Mouse (Mus musculus) embryonic facial prominence, embryonic 10.5 days (tissue): ENCODE measurements around the gene Tnik. TPM values are rescaled to one million over a fixed set of nuclear protein-coding genes. Genes with fewer than 3 reads are reported as not detected.
A peak's percentile ranks its signal among the peaks of the same experiment; 100 is the strongest.

Experiments
- DNase-seq: peaks from one replicate; pipeline ENCODE4 v3.0.0-alpha.2; 2017; ENCODE audit warnings: low spot score
- H3K27ac ChIP-seq: fragments of 300-500 bp; sonication (generic); replicated peaks from 2 replicates; pipeline ENCODE4 v1.5.1; 2016; ENCODE audit warnings: mild to moderate bottlenecking
- H3K27me3 ChIP-seq: fragments of 300-500 bp; sonication (generic); replicated peaks from 2 replicates; pipeline ENCODE4 v1.6.1; 2016; ENCODE audit warnings: low read depth, mild to moderate bottlenecking; ENCODE audit not compliant: poor library complexity, severe bottlenecking
- H3K36me3 ChIP-seq: fragments of 300-500 bp; sonication (generic); replicated peaks from 2 replicates; pipeline ENCODE4 v1.6.1; 2016; ENCODE audit warnings: mild to moderate bottlenecking, moderate library complexity
- H3K4me1 ChIP-seq: fragments of 300-500 bp; sonication (generic); 2 replicates; pipeline ENCODE4 v1.6.1; 2016
- H3K4me3 ChIP-seq: fragments of 300-500 bp; sonication (generic); 2 replicates; pipeline ENCODE4 v1.5.1; 2016; ENCODE audit warnings: mild to moderate bottlenecking, moderate library complexity
- H3K9me3 ChIP-seq: fragments of 300-500 bp; sonication (generic); 2 replicates; pipeline ENCODE4 v1.6.1; 2016; ENCODE audit warnings: mild to moderate bottlenecking
- WGBS: fragments of 180-500 bp; shearing (Covaris S2); methylation state at CpG from one replicate; pipeline ENCODE4 v1.1.7; 2016; 5-methylcytosine and 5-hydroxymethylcytosine counted together
- polyA plus RNA-seq: library from polyadenylated mRNA; unstranded; fragments of >200 nt; fragmentation: Nextera tagmentation; extraction: Ambion mirVana; gene quantifications from 2 replicates; pipeline ENCODE4 v1.2.1, GENCODE M21; 2016

Tnik gene
- polyA plus RNA-seq, 1 experiment from 2014 or later: 12.8 TPM

DNA sequence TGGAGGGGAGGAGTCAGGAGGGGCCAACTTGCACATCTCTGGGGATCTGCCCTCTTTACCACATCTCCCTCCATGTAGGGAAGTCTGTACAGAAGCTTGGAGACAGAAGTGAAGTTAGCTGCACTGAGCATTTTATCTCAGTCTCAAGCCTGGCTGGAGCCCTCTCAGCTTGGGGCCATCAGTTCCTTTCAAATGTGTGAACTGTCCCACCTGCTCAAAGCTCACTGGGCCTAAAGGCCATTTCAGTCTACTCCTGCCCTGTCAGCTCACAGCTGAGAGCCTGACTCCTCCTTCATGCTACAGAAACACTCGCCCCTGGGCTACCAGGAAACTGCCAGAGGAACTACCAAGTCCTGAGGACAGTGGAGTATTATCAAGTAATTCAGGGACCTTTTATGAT, 288.7 kb downstream of the Tnik start:
- Histone ChIP-seq H3K27me3 (no peaks in the 10 kb centered on the region), H3K36me3 (no peaks in the 10 kb centered on the region), H3K9me3 (no peaks in the 10 kb centered on the region), H3K4me3 (no peak overlapping the region), H3K27ac (no peak overlapping the region), H3K4me1 (peaks cover 12% of the 10 kb centered on the region)
- WGBS: 58% methylated on average over 1 of the region's 1 CpGs
- DNase-seq: no peak

DNA sequence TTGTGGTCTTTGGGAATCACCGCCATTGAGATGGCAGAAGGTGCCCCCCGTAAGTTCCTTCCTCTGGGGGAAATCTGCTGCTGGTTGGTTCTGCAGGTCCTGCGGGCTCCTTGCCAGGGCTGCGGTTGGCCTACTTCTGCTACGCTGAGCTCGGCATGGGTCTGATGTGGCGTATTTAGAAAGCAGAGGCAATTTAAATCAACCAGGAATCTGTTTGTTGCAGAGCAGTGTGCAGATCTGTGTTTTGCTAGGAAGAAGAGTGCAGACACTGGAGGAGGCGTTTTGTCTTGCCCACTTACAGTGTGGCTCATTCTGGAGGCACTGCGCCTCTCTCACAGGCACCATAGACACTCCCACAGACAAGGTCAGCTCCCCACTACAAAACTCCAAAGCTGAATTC, 291.9 kb downstream of the Tnik start:
- Histone ChIP-seq H3K36me3 (no peaks in the 10 kb centered on the region), H3K27ac (no peak overlapping the region), H3K4me1 (peaks cover 15% of the 10 kb centered on the region), H3K27me3 (no peaks in the 10 kb centered on the region), H3K9me3 (no peaks in the 10 kb centered on the region), H3K4me3 (no peak overlapping the region)
- WGBS: 90% methylated on average over 9 of the region's 9 CpGs
- no peak for DNase-seq

DNA sequence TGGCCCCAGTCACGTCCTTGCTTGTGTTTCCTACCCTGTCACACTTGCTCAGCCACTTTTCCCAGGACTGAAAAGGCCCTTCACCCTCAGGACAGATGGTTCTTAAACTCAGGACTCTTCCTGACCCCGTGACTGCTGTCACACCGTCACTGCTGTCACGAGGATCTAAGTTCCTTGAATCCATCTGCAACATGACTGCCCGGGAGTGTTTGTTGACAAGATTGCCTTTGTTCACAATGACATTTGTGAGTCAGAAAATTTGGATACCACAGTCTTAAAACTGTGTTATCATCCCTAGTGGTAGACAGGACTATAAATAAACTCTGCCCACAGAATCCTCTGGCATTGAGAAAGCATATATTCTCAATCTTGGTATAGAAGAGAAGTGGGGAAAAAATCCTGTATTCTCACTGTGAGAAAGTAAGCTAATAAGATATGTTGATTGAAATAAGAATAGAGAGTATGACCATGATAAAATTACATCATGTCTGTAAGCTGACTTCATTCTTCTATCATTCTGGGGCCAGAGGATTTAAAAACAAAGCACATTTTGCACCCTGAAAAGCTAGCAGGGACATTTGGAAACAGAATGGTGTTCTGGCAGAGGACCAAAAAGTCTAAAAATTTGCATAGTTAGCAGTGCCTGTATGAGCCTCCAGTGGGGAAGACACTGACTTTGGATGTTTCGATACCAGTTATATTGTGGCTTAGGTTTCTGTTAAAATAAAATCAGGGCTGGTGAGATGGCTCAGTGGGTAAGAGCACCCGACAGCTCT, 293.0 kb downstream of the Tnik start:
- H3K9me3 ChIP-seq: no peaks in the 10 kb centered on the region
- H3K36me3 ChIP-seq: no peaks in the 10 kb centered on the region
- no peak overlapping the region for H3K27ac ChIP-seq
- 64% methylated on average over 7 of the region's 7 CpGs for WGBS
- no peak for DNase-seq
- no peak overlapping the region for H3K4me3 ChIP-seq
- H3K4me1 ChIP-seq: peaks cover 12% of the 10 kb centered on the region
- no peaks in the 10 kb centered on the region for H3K27me3 ChIP-seq

DNA sequence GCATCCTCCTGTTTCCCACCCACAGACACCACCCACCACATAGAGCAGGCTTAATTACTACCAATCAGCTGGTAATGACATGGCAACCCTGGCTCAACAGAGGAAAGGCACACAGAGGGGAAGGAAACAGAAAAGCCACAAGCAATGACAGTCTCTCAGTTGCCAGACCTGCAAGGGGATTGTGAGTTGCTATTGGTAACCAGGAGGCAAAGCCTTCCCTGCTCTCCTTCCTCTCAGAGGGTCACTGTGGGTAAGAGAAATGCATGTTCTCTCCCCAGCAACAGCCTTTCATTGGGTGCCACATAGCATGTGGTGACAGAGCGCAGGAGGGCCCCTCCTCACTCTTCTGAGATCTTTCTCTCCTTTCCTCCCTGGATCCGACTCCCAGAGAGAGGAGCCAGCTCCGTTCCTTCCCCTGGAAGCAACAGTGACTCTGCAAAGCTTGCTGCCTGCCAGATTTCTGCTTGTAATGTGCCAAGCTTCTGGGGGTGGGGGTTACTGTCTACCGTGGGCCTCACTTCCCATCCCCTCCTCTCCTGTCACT, 295.4 kb downstream of the Tnik start:
- no peaks in the 10 kb centered on the region for H3K36me3 ChIP-seq
- no peak for DNase-seq
- no peak overlapping the region for H3K27ac ChIP-seq
- H3K4me1 ChIP-seq: peaks cover 12% of the 10 kb centered on the region
- H3K9me3 ChIP-seq: no peaks in the 10 kb centered on the region
- H3K27me3 ChIP-seq: no peaks in the 10 kb centered on the region
- WGBS: 74% methylated on average over 4 of the region's 4 CpGs
- H3K4me3 ChIP-seq: no peak overlapping the region

DNA sequence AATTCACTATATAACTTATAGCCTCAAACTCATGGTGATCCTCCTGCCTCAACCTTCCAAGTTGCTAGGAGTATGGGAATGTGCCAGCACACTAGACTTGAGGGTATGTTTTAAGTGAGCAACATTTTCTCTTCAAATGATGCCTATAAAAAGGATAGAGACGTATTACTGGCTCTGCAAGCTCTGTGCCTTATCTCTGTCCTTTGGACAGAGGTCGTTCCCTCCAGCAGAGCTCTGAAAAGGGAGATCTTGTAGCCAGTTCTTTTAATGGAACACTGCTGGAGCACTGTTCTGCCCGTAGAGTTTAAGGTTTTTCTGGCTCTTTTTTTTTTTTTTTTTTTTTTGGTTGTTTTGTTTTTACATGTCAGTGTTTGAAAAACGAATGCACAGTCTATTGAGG, 298.4 kb downstream of the Tnik start:
- Histone ChIP-seq H3K27ac (no peak overlapping the region), H3K27me3 (no peaks in the 10 kb centered on the region), H3K4me3 (no peak overlapping the region), H3K9me3 (no peaks in the 10 kb centered on the region), H3K4me1 (peaks cover 8% of the 10 kb centered on the region; the same call in 1 of the 2 replicates), H3K36me3 (0 out of 2 replicates have a peak, but pooled peaks cover 2% of the 10 kb centered on the region)
- 78% methylated on average over 4 of the region's 4 CpGs for WGBS
- no peak for DNase-seq

DNA sequence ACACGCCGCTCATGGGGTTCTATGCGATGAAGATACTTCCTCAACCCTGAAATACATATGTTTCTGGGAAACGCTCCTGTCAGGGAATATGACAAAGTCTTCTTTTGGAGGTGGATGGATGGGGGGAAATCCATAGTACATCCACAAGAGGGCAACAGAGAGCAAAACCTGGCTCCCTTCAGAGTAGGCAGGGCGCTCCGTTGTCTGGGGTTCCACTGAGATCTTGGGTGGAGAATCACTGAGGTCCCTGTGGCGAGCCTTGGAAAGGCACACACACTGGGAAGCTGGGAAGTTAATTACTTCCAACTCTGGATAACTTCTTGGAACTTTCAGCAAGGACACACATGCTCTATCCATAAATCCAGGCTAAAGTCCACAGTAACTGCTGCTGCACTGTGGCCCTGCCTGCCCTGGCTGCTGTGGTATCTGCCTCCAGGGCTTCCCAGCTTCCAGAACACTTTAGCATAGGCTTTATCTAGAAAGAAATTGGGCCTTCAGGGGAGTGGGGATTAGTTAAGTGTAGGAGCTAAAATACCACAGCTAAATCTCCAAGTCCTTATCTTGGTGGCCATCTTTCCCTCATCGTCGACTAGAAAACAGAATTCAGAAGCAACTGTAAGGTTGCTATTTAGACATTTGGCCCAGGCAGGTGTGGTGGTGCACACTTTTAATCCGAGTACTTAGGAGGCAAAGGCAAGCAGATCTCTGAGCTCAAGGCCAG, 299.8 kb downstream of the Tnik start:
- peaks cover 5% of the 10 kb centered on the region; the same call in 1 of the 2 replicates for H3K4me1 ChIP-seq
- H3K27me3 ChIP-seq: no peaks in the 10 kb centered on the region
- 0 out of 2 replicates have a peak, but pooled peaks cover 5% of the 10 kb centered on the region for H3K36me3 ChIP-seq
- peak; percentile 55 for DNase-seq
- WGBS: 72% methylated on average over 10 of the region's 10 CpGs
- no peak overlapping the region for H3K27ac ChIP-seq
- H3K9me3 ChIP-seq: no peaks in the 10 kb centered on the region
- H3K4me3 ChIP-seq: no peak overlapping the region

DNA sequence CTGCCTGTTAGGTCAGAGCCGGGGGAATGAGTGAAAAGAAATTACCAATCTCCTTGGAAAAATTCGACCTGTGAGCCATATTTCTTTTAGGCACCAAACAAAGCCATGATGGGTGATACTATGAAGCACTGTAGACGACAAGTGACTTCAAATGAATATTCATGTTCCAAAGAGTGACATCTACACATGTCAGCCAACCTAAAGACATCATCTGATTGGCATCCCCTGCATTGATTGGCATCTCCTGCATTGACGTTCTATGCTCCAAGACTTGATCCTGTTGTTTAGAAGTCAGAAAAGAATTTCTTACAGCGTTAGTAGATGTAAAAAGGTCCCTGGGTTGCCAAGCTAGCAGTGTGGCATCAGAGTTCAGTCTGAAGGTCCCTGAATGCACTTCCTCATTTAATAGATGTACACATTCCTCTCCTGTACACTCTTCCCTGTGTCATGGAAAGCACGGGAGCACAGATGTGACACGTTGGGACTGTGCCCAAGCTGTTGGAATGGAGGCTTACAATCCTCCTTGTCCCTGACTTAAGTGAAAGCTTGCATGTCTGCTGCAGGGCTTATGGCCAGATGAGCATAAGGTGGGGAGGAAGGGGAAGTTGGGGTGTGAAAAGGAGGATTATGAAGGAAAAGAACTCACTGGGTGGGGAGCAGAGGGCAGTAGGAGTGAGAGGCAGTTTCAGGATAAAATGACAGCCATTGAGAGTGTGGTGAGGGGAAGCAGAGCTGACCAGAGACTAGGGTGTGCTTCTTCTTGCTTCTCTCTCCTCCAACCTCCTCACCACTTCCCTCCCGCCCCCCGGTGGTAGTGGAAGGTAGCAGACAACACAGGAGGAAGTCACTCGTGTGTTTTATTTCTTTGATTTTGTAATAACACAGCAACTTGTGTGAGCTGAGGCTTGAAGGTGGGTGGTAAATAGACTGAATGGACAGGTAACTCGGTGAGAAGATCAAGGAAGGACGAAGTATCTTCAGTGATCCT, 301.6 kb downstream of the Tnik start:
- WGBS: 76% methylated on average over 12 of the region's 12 CpGs
- Histone ChIP-seq H3K27ac (no peak overlapping the region), H3K4me3 (no peak overlapping the region), H3K4me1 (no peaks in the 10 kb centered on the region), H3K27me3 (no peaks in the 10 kb centered on the region), H3K36me3 (0 out of 2 replicates have a peak, but pooled peaks cover 5% of the 10 kb centered on the region), H3K9me3 (no peaks in the 10 kb centered on the region)
- DNase-seq: peak; percentile 24

DNA sequence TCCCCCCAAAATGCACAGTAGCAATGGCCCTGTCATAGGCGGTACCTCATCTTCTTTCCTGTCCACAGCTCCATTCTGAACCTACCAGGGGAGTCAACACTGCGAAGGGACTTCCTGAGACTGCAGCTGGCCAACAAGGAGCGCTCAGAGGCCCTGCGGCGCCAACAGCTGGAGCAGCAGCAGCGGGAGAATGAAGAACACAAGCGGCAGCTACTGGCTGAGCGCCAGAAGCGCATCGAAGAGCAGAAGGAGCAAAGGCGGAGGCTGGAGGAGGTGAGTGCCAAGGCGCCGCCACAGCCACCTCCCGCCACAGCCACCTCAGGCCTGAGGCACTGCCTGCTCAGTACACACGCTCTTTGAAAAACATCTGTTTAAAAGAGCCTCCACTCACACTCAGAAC, 314.3 kb downstream of the Tnik start:
- 28% methylated on average over 15 of the region's 15 CpGs for WGBS
- peak; percentile 50 for DNase-seq

DNA sequence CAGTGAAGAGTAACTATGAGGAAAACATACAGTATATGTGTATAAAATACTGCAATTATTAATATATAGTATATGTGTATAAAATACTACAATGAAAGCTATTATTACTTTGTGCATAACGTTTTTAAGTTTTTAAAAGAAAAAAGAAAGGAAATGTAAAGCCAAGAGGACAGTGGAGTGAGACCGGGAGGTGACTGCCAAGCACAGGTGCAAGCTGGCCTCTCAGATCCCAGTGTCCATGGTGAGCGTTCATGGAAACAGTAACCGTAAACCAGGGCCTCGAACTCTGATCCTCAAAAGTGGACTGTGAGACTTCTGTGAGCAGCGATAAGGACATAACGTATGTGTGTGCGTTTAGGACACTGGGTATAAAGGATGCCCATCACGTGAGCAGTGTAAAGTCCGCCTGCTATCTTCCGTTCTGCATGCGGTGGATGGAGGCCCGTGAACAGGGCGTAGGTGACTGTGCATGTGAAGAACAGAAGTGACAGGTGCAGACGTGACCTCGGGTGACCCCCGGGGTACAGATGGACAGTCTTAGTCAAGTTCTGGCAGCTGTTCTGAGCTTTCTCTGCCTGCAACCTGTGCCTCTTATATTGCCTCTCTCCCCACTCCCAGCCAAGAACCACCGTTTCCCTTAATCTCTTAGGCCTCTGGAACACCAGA, 316.1 kb downstream of the Tnik start:
- no peak for DNase-seq
- peaks cover 7% of the 10 kb centered on the region for H3K4me1 ChIP-seq
- 93% methylated on average over 18 of the region's 18 CpGs for WGBS
- H3K27me3 ChIP-seq: 0 out of 2 replicates have a peak, but pooled peaks cover 5% of the 10 kb centered on the region
- peaks cover 3% of the 10 kb centered on the region; the same call in 1 of the 2 replicates for H3K36me3 ChIP-seq
- no peaks in the 10 kb centered on the region for H3K9me3 ChIP-seq
- no peak overlapping the region for H3K27ac ChIP-seq
- H3K4me3 ChIP-seq: no peak overlapping the region

More for the DNA sequence above, 314.3 kb downstream of the Tnik start:
- Histone ChIP-seq H3K4me3 (0 out of 2 replicates have a peak overlapping the region, but pooled peaks have one; percentile 16), H3K27me3 (0 out of 2 replicates have a peak, but pooled peaks cover 5% of the 10 kb centered on the region), H3K4me1 (peaks cover 7% of the 10 kb centered on the region), H3K9me3 (no peaks in the 10 kb centered on the region), H3K36me3 (no peaks in the 10 kb centered on the region), H3K27ac (no peak overlapping the region; the same call in 1 of the 2 replicates)

DNA sequence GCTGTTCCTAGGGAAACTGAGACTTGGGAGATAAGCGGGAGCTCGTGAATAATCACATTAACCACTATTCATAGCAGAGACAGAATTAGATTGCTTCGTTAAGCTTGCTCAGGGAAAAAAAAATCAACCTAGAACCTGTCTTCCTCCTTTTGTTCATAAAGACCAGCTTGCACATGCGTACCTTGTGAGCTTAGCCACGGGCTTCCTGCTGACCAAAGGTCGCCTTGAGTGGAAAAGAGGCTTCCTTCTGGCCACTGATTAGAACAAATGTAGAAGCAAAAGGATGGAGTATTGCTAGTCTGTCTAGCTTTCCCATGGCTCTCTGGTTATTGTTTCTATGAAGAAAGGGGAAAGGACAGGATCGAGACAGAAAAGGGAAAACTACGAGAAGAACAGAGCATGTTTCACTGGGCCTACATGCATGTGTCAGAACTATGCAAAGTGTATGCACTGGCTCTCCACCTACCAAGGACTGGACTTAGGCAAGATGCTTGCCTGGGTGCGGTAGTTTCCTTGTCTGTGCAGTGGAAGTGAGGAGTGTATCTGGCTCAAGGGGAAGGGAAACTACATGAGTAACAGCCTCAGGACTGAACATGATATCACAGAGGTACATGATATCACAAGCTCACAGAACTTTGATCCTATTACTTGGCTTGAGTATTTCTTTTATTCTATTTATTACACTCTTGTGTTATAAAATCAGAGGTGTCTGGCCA, 322.9 kb downstream of the Tnik start:
- no peak overlapping the region for H3K27ac ChIP-seq
- H3K9me3 ChIP-seq: no peaks in the 10 kb centered on the region
- no peak for DNase-seq
- no peak overlapping the region for H3K4me3 ChIP-seq
- no peaks in the 10 kb centered on the region for H3K4me1 ChIP-seq
- H3K36me3 ChIP-seq: peaks cover 3% of the 10 kb centered on the region; the same call in 1 of the 2 replicates
- 87% methylated on average over 9 of the region's 9 CpGs for WGBS
- H3K27me3 ChIP-seq: no peaks in the 10 kb centered on the region

DNA sequence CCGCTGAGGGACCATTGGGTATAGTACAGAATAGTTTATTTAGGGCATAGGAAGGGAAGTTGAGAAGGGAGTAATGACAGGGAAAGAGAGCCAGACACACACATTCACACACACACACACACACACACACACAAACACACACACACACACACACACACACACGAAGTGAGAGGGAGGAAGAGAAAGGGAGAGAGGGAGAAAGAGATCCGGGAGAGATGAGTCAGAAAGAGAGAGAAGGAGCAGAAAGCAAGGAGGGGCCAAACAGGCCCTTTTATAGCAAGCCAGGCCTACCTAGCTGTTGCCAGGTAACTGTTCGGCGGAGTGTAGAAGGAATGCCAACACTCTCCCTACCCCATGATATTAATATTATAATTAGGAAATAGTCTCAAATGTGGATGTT, 324.8 kb downstream of the Tnik start:
- no peaks in the 10 kb centered on the region for H3K4me1 ChIP-seq
- peaks cover 3% of the 10 kb centered on the region; the same call in 1 of the 2 replicates for H3K36me3 ChIP-seq
- DNase-seq: no peak
- H3K4me3 ChIP-seq: no peak overlapping the region
- no peak overlapping the region for H3K27ac ChIP-seq
- no peaks in the 10 kb centered on the region for H3K9me3 ChIP-seq
- no peaks in the 10 kb centered on the region for H3K27me3 ChIP-seq
- 85% methylated on average over 5 of the region's 5 CpGs for WGBS
